ENCODE assay signal across 26 mouse cellular contexts in the genomic region with DNA sequence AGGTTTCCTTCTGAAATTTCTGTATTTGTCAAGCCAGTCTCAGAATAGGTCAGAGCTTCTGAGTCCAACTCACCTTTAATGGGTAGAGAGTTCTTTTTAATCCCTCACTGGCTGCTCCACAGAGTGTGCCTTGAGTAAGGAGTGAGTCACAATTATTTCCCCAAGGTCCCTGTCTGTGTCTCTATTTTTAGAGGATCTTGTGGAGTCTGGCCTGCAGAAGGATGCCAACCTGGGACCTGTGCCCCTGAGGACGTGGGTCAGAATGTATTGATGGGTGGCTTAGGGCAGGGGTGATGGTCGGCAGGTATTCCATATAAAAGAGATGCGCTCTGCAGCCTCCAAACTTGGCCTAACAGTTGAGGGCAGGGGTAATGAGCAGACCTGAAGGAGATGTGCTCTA.
DNase-seq lines count a peak whose midpoint lies in the region; ATAC-seq lines count a peak whose summit lies in the region.
"Had no signal": no experiment of that assay in that cellular context is flagged by ENCODE, and none has a peak within 500 bp of the region (broad histone marks: within the 10 kb centered on the region; RNA-seq: fewer than 3 reads in every experiment).

No protein-coding gene starts in this region.

- WGBS in midbrain, embryonic 10.5 days, result 93% methylated on average over 3 of the region's 3 CpGs
- 87% methylated on average over 3 of the region's 3 CpGs for WGBS in midbrain, embryonic 16.5 days

- no peak overlapping the region for H3K4me3 ChIP-seq in midbrain, embryonic 10.5 days
- H3K4me3 ChIP-seq in midbrain, embryonic 16.5 days (ENCODE audit: low read depth, low read length), result no peak overlapping the region
- H3K4me3 ChIP-seq: embryonic facial prominence, embryonic 13.5 days; embryonic facial prominence, embryonic 15.5 days; erythroblast, embryonic 14.5 days; forebrain, embryonic 10.5 days; forebrain, embryonic 12.5 days had no signal

- no peak overlapping the region for H3K27ac ChIP-seq in midbrain, embryonic 10.5 days (replicated peaks)
- H3K27ac ChIP-seq in midbrain, embryonic 16.5 days (ENCODE audit: low read length), result no peak overlapping the region
- H3K27ac ChIP-seq: embryonic facial prominence, embryonic 13.5 days; embryonic facial prominence, embryonic 15.5 days; forebrain, embryonic 12.5 days had no signal

- no peak overlapping the region for H3K4me2 ChIP-seq in midbrain, embryonic 16.5 days (ENCODE audit: low read length)
- H3K4me2 ChIP-seq: embryonic facial prominence, embryonic 13.5 days; embryonic facial prominence, embryonic 15.5 days; forebrain, embryonic 12.5 days had no signal

- peaks cover 14% of the 10 kb centered on the region for H3K36me3 ChIP-seq in midbrain, embryonic 10.5 days
- no peaks in the 10 kb centered on the region for H3K36me3 ChIP-seq in midbrain, embryonic 16.5 days (ENCODE audit: control insufficient read depth, insufficient read depth, low read length)
- H3K36me3 ChIP-seq: embryonic facial prominence, embryonic 13.5 days; embryonic facial prominence, embryonic 15.5 days; forebrain, embryonic 10.5 days; forebrain, embryonic 12.5 days had no signal

- peaks cover 52% of the 10 kb centered on the region for H3K4me1 ChIP-seq in midbrain, embryonic 10.5 days
- H3K4me1 ChIP-seq in midbrain, embryonic 16.5 days (ENCODE audit: control insufficient read depth, insufficient read depth, low read length), result no peaks in the 10 kb centered on the region

- H3K9me3 ChIP-seq in midbrain, embryonic 10.5 days (replicated peaks), result no peaks in the 10 kb centered on the region
- no peaks in the 10 kb centered on the region for H3K9me3 ChIP-seq in midbrain, embryonic 16.5 days (replicated peaks; ENCODE audit: control insufficient read depth, low read length, poor library complexity, severe bottlenecking)
- H3K9me3 ChIP-seq: embryonic facial prominence, embryonic 13.5 days; embryonic facial prominence, embryonic 15.5 days; forebrain, embryonic 10.5 days; forebrain, embryonic 12.5 days; G1E had no signal

- peak; percentile 60 to 82 for DNase-seq in adrenal gland, adult (ENCODE audit: inconsistent age in 2 of 2, low spot score in 1 of 2)
- DNase-seq in adrenal gland, postnatal 25 days, result no peak
- peak; percentile 33 to 48 for DNase-seq in adrenal gland, postnatal 36 days
- DNase-seq in adrenal gland, postnatal 4 days (ENCODE audit: low spot score in 2 of 2), result no peak
- DNase-seq in midbrain, embryonic 10.5 days (ENCODE audit: low spot score), result peak; percentile 12
- DNase-seq in NIH3T3 (ENCODE audit: low read depth), result peak; percentile 38
- no peak for DNase-seq in layer of hippocampus, postnatal 14 days (ENCODE audit: low spot score in 2 of 2)
- DNase-seq: adrenal gland, postnatal 10 days; B cell, adult 2 months; cerebellum, adult 11 months; cerebellum, adult 18-20 months; cerebellum, adult 8-10 months; cerebellum, adult 9-11 months; cerebellum, postnatal 14 days; cerebellum, postnatal 36 days had no signal

- ATAC-seq in midbrain, embryonic 16.5 days, result no peak
- ATAC-seq: CD4-positive, CD25-positive, alpha-beta regulatory T cell, adult 4 months; forebrain, embryonic 14.5 days; forebrain, embryonic 16.5 days had no signal

- no peak overlapping the region for H3K9ac ChIP-seq in midbrain, embryonic 16.5 days (ENCODE audit: low read depth, low read length)
- H3K9ac ChIP-seq: embryonic facial prominence, embryonic 13.5 days; embryonic facial prominence, embryonic 15.5 days; forebrain, embryonic 12.5 days had no signal

- H3K27me3 ChIP-seq in midbrain, embryonic 10.5 days (ENCODE audit: low read depth, poor library complexity, severe bottlenecking), result peaks cover 72% of the 10 kb centered on the region
- no peaks in the 10 kb centered on the region for H3K27me3 ChIP-seq in midbrain, embryonic 16.5 days (ENCODE audit: control insufficient read depth, insufficient read depth, low read depth, low read length)
- H3K27me3 ChIP-seq: CH12.LX; embryonic facial prominence, embryonic 13.5 days; embryonic facial prominence, embryonic 15.5 days had no signal

Comparison
In these comparisons a context has a peak if more than half of its experiments do, and no peak if none do; other contexts are left out.
1. DNase-seq: peak in adrenal gland, adult (2 of 2), adrenal gland, postnatal 36 days (2 of 2), midbrain, embryonic 10.5 days (single experiment) and NIH3T3 (single experiment); none in adrenal gland, postnatal 25 days (single experiment), adrenal gland, postnatal 4 days (0 of 2) and layer of hippocampus, postnatal 14 days (0 of 2).